Mouse (Mus musculus): ENCODE measurements around the gene Magohb. TPM values are rescaled to one million over a fixed set of nuclear protein-coding genes. Genes with fewer than 3 reads are reported as not detected.
A peak's percentile ranks its signal among the peaks of the same experiment; 100 is the strongest.
"Not testable (repeated sequence)": the region's sequence is repeated elsewhere in the genome, so short reads cannot be mapped to it uniquely, and the experiment has no call there.

Magohb gene
- 1 to 10 TPM; 8.1 to 9.2 TPM for total RNA-seq (2021)
- polyA plus RNA-seq (2012; rRNA removed) = not detected in 2 replicates
- long read RNA-seq, transcript Magohb-201 (5 exons, 767 nt) = major isoform, 5 of 7 reads
- long read RNA-seq, partial matches to known transcripts = 0 of 7 reads
- long read RNA-seq, other reads (novel, unspliced or antisense) = 1 of 7 reads

GRCm38 (mm10) chr6:131292991-131293788 lies at the start of gene Magohb:
Gene Magohb, minus strand, starts transcription at chr6:131293244.
- peak; percentile 88 for DNase-seq

- DNase-seq = no peak
These were observed 47.0 kb upstream of the Magohb start for GRCm38 (mm10) chr6:131340082-131340481.

DNA sequence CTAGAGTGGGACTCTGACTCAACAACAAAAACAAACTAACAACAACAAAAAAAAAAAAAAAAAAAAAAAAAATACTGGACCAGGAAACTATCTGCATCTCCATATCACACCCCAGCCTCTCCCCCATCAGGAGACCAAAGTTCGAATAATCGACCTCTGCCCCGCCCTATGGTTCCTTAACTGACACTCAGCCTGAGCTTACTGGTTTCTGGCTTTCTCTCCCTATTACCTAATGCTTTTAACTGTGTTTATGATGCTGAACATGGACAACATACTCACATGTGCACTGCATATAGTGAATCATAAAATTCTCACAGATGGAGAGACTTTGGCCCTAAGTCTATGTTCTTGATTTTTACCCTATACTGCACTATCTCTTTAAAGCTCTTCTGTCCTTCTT lies 46.3 kb upstream of the Magohb start:
- no peak for DNase-seq

DNA sequence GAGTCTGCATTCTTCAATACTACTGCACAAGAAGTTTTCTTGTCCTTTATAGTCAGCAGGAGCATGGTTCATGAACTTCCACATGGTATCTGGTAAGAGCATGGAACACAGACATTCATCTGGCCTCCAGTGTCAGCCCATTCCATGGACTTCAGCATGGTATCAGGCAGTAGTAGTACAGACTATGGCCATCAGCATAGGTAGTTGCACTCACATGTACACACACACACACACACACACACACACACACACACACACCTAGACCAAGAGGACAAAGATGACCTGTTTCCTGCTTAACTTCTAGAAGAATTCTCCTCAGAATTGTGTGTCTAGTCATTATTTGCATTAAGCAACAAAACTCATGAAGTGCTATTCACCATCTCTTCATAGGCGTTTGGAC lies 45.7 kb upstream of the Magohb start:
- DNase-seq = no peak

GRCm38 (mm10) chr6:131327076-131327475 lies 34.0 kb upstream of the Magohb start:
- DNase-seq = no peak

- DNase-seq = no peak
These were observed 29.0 kb upstream of the Magohb start for GRCm38 (mm10) chr6:131321854-131322639.

DNA sequence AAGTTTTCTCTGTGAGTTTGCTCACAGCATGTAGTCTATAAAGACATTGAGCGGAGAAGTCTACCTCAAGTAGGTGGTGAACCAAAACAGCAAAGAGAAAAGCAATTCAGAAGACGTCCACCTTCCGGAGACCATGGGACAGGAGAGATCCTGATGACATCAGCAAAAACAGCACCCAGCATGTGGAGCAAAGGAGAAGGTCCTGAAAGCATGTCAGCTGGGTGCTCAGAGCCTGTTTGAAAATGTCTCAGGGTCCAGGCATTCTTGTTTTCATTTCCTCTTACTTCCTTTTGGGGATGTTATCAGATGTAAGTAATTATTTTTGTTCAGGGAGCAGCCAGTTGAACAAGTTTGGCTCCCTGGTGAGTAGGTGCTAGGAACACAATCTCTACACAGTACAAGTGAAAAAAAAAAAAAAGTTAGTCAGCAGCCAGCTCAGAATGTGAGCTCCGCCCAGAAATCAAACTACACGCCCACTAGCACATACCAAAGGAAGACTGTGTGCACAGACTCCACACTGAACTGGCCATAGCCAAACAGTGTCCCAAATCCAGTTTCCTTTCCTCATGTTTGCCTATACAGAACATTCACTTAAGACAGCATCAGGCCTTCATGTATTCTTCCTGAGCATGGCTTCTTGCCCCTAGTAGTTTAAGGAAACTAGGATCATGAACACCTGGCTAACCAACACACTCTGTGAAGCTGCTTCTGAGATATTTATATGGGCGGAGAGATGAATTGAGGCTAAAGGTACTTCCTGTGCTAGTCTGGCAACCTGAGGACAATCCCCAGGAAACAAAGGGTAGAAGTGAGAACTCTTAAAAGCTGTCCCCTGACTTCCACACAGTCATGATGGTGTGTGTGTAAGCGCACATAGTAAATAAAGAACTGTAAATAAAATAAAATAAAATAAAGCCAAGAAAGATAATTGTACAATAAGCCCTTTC lies 23.4 kb upstream of the Magohb start:
- DNase-seq = no peak

GRCm38 (mm10) chr6:131308031-131308430 lies 15.0 kb upstream of the Magohb start:
- no peak for DNase-seq

DNA sequence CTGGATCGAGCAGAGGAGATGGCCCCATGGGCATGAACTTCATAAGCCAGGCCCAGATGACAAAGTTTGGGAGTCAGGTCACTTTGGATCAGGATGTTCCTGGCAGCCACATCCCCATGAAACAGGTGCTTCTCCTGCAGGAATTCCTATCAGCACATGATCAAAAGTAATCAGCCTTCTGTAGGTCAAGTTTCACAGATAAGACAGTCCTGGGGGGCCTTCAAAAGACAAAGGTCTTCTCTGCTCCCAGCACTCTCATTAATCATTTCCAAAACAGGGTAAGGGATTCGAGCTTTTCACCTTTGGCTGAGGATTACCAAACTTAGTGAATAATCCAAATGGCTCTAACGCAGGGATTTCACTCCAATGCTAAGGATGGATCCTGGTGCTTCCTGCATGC lies 11.7 kb upstream of the Magohb start:
- no peak for DNase-seq

GRCm38 (mm10) chr6:131298531-131298930 lies 5.5 kb upstream of the Magohb start:
- no peak for DNase-seq

DNA sequence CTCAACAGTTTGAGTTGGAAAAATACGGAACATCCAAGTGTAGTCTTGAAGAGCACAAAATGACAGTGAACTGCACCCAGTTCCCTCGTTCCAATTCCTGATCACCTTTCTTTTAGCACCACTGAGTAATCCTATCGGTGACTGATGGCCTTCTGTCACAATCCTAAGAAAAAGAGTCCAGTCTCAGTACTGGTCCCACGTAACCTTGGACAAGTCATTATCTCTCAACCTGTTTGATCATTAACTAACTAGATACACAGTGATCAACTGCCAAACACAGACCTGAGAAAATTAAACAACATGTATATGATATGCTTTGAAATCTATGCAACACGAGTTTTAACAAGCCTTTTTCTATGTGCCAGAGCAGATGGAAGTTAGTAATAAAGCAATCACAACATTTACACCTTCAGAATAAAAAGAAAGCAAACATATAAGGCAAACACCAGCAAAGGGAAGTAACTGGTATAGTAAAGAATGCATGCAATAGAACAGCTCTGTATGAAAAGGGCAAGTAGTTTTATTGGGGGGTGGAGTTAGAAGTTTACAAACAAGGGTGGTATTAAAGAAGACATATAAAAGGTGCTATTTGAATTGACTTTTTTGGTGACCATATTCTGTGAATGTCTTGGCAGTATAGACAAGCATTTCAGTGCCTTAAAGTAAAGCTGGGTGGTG lies 1.5 kb upstream of the Magohb start:
- DNase-seq = no peak

DNA sequence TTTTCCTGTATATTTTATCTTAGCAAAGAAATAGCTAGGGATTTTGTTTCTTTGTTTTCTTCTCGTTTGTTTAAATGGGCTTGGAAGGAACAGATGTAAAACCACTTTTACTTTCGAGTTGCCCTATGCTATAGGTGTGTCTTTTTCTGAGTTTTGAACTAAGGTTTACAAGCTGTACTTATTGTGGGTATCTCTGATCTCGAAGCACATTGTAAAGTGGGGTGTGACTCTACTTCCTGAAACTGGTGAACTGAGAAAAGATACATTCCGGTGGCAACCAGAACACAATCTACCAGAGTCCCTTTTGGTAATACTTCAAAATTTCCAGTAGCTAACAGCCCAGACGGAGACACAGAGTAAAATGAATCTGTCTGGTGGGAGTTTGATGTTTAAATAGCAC lies 872 bp upstream of the Magohb start:
- DNase-seq = no peak

- no peak for DNase-seq
These were observed 611 bp downstream of the Magohb start for GRCm38 (mm10) chr6:131292276-131292990.

DNA sequence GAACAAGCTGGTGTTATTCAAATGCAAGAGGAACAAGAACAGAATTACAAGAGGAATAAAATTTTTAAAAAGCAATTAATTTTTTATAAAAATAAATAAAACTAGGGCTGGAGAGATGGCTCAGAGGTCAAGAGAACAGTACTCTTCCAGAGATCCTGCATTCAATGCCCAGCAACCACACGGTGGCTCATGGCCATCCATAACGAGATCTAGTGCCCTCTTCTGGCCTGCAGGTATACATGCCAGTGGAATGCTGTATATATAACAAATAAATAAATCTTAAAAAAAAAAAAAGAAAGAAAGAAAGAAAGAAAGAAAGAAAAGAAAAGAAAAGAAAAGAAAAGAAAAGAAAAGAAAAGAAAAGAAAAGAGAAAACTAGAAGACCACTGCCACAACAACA lies 2.6 kb downstream of the Magohb start:
- DNase-seq = peak; percentile 30

- DNase-seq = not testable (repeated sequence)
These were observed 14.9 kb downstream of the Magohb start for GRCm38 (mm10) chr6:131278160-131278559.

- DNase-seq = no peak
These were observed 16.4 kb downstream of the Magohb start for GRCm38 (mm10) chr6:131276659-131277058.

GRCm38 (mm10) chr6:131272311-131272710 lies 20.7 kb downstream of the Magohb start:
- DNase-seq = no peak

DNA sequence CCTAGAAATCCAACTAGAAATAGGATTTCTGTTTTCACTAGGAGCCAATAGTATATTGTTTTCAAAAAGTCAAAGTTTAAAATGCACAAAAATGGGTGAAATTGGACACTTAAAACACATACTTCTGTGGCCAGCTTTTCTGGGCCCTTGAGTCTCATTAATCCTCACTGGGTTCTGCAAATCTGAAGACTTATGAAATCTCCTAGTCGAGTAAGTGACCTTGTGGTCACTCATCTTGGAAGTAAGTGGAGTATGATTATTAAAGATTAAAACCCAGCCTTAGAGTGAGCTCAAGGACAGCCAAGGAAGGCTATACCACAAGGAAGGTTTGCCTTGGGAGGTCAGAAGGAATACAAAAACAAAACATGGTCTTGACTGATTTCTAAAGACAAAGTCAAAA lies 22.7 kb downstream of the Magohb start:
- no peak for DNase-seq

- no peak for DNase-seq
These were observed 23.4 kb downstream of the Magohb start for GRCm38 (mm10) chr6:131269599-131269998.

GRCm38 (mm10) chr6:131264175-131264574 lies 28.9 kb downstream of the Magohb start:
- DNase-seq = no peak

DNA sequence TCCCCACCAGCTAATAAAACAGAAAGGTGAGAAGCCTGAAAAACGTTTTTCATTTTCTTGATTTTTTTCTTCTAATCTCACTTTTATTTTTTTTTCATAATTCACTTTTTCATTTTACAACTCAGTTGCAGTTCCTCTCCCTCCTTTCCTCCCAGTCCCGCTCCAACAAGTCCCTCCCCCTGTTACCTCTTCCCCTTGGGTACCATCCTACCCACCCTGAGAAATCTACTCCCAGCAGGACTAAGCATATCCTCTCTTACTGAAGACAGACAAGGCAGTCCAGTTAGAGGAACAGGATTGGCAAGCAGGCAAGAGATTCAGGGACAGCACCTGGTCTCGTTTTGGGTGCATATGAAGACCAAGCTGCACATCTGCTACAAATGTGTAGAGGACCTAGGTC lies 30.3 kb downstream of the Magohb start:
- DNase-seq = no peak

Data from adrenal gland, adult 2 months (tissue).